Comparison of ENCODE assay signal across 12 mouse cellular contexts in genomic region chr16:87263041-87263440, GRCm38 (mm10).
DNase-seq lines count a peak whose midpoint lies in the region; ATAC-seq and TF ChIP-seq lines count a peak whose summit lies in the region.
"Had no signal": no experiment of that assay in that cellular context is flagged by ENCODE, and none has a peak within 500 bp of the region (broad histone marks: within the 10 kb centered on the region; RNA-seq: fewer than 3 reads in every experiment).

No protein-coding gene starts in this region.

- 48% methylated on average over 8 of the region's 8 CpGs for WGBS in heart, adult 2 months
- 69% methylated on average over 8 of the region's 8 CpGs for WGBS in lung, embryonic 16.5 days
- WGBS in embryonic facial prominence, embryonic 10.5 days, result 88% methylated on average over 8 of the region's 8 CpGs

- no peak overlapping the region for H3K4me3 ChIP-seq in heart, adult 2 months
- H3K4me3 ChIP-seq in lung, embryonic 16.5 days (ENCODE audit: low read length), result no peak overlapping the region
- no peak overlapping the region for H3K4me3 ChIP-seq in embryonic facial prominence, embryonic 10.5 days
- H3K4me3 ChIP-seq: embryonic facial prominence, embryonic 13.5 days had no signal

- no peak for DNase-seq in cerebellum, adult 8-10 months
- no peak for DNase-seq in heart, adult 2 months
- no peak for DNase-seq in heart, postnatal 25 days (ENCODE audit: low spot score)
- DNase-seq in lung, adult 18-20 months, result no peak
- DNase-seq in embryonic facial prominence, embryonic 10.5 days (ENCODE audit: low spot score), result no peak
- DNase-seq: kidney, adult 18-20 months; lung, adult 2 months had no signal

- 0 out of 2 replicates have a peak, but pooled peaks have one; percentile 45 for ATAC-seq in cerebellum, adult (ENCODE audit: insufficient number of reproducible peaks, low FRiP score, low TSS enrichment)
- no peak for ATAC-seq in lung, embryonic 16.5 days (ENCODE audit: low read depth)
- peak; percentile 60; a peak in 3 of 4 replicates for ATAC-seq in hematopoietic stem cell, adult 5-6 weeks (replicated peaks in 1 of 2; ENCODE audit: insufficient read depth in 1 of 2, low FRiP score in 2 of 2, low TSS enrichment in 1 of 2, low read depth in 1 of 2, poor library complexity in 2 of 2, severe bottlenecking in 2 of 2)

- H3K79me2 ChIP-seq in heart, adult 2 months (replicated peaks; ENCODE audit: control insufficient read depth, insufficient read depth, low read length), result no peaks in the 10 kb centered on the region

- intact Hi-C loops in heart, adult 2 months (cut with DNase I), result loop anchor here (5.0 kb wide), 2 partner anchors 44 to 1506 kb away; no protein-coding TSS in a partner anchor
- intact Hi-C loops in heart, postnatal 25 days (cut with DNase I), result loop anchor here (5.0 kb wide), 1 partner anchor 44 kb away; no protein-coding TSS in a partner anchor

- H3K27ac ChIP-seq in heart, adult 2 months, result peak overlapping the region; percentile 92
- H3K27ac ChIP-seq in lung, embryonic 16.5 days (ENCODE audit: low read length), result peak overlapping the region; percentile 97
- H3K27ac ChIP-seq in embryonic facial prominence, embryonic 10.5 days (replicated peaks), result no peak overlapping the region
- H3K27ac ChIP-seq: embryonic facial prominence, embryonic 13.5 days; hindbrain, postnatal 0 days had no signal

- no peaks in the 10 kb centered on the region for H3K27me3 ChIP-seq in heart, adult 2 months (ENCODE audit: control insufficient read depth, insufficient read depth, low read length)
- H3K27me3 ChIP-seq in lung, embryonic 16.5 days (ENCODE audit: control insufficient read depth, insufficient read depth, low read depth, low read length), result no peaks in the 10 kb centered on the region
- H3K27me3 ChIP-seq in embryonic facial prominence, embryonic 10.5 days (replicated peaks; ENCODE audit: low read depth, poor library complexity, severe bottlenecking), result no peaks in the 10 kb centered on the region
- H3K27me3 ChIP-seq: embryonic facial prominence, embryonic 13.5 days had no signal

- H3K4me2 ChIP-seq in lung, embryonic 16.5 days (ENCODE audit: low read depth, low read length), result no peak overlapping the region
- H3K4me2 ChIP-seq: embryonic facial prominence, embryonic 13.5 days had no signal

- H3K36me3 ChIP-seq in heart, adult 2 months (ENCODE audit: control insufficient read depth, insufficient read depth, low read length), result peaks cover 4% of the 10 kb centered on the region
- H3K36me3 ChIP-seq in lung, embryonic 16.5 days (ENCODE audit: control insufficient read depth, insufficient read depth, low read length), result no peaks in the 10 kb centered on the region
- H3K36me3 ChIP-seq in embryonic facial prominence, embryonic 10.5 days (replicated peaks), result no peaks in the 10 kb centered on the region
- H3K36me3 ChIP-seq: embryonic facial prominence, embryonic 13.5 days had no signal

- no peak for TF ChIP-seq EP300 in heart, adult 2 months (IDR thresholded peaks at IDR 0.05; ENCODE audit: insufficient read depth, low read depth, low read length)

- peak overlapping the region; percentile 63 for H3K9ac ChIP-seq in heart, adult 2 months (ENCODE audit: low read depth, low read length)
- H3K9ac ChIP-seq in lung, embryonic 16.5 days (ENCODE audit: low read length), result no peak overlapping the region
- H3K9ac ChIP-seq: embryonic facial prominence, embryonic 13.5 days had no signal

- H3K4me1 ChIP-seq in heart, adult 2 months (ENCODE audit: control insufficient read depth, insufficient read depth, low read length), result peaks cover 11% of the 10 kb centered on the region
- peaks cover 6% of the 10 kb centered on the region; the same call in 1 of the 2 replicates for H3K4me1 ChIP-seq in lung, embryonic 16.5 days (replicated peaks; ENCODE audit: control insufficient read depth, insufficient read depth, low read length)
- no peaks in the 10 kb centered on the region for H3K4me1 ChIP-seq in embryonic facial prominence, embryonic 10.5 days

- no peak for TF ChIP-seq POLR2A in heart, adult 2 months (IDR thresholded peaks at IDR 0.05; ENCODE audit: insufficient read depth, low read depth, low read length)

- H3K9me3 ChIP-seq in lung, embryonic 16.5 days (ENCODE audit: control insufficient read depth, low read length), result no peaks in the 10 kb centered on the region
- no peaks in the 10 kb centered on the region for H3K9me3 ChIP-seq in embryonic facial prominence, embryonic 10.5 days
- H3K9me3 ChIP-seq: embryonic facial prominence, embryonic 13.5 days had no signal

- TF ChIP-seq CTCF in heart, adult 2 months (IDR thresholded peaks at IDR 0.05), result no peak
